17 mouse cellular contexts compared by ENCODE assay signal in the genomic region with DNA sequence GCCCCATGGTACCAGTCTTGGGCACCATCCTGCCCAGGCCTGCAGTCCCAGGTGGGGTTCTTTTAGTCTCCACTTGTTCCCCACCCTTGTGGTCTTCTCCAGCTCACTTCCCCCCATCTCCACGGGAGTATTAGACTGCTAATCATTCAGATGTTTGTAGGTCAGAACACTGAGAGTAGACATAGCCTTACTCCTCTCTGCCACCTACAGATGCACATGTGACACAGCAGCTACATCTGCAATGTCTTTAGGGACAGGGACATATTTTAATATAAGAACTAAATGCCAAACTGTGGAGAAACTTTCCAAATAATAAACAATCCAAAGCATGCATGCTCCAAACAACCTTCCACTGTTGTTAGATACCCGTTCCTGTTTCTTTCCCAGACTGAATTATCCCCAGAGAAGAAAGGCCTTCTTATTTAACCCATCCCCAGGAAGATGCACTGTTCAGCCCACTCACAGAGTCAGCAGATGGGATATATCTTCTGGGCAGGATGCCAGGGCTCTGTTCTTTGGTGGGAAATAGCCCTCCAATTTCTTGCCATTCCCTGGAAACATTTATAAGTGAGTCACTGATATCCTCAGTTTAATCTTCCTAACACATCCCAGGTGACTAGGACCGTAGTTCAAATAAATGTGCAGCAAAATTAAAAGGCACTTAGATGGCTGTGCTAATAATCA.
DNase-seq lines count a peak whose midpoint lies in the region; ATAC-seq and TF ChIP-seq lines count a peak whose summit lies in the region.
"Had no signal": no experiment of that assay in that cellular context is flagged by ENCODE, and none has a peak within 500 bp of the region (broad histone marks: within the 10 kb centered on the region; RNA-seq: fewer than 3 reads in every experiment).

No protein-coding gene starts in this region.

- H3K4me3 ChIP-seq in hindbrain, postnatal 0 days (ENCODE audit: low read length), result no peak overlapping the region
- H3K4me3 ChIP-seq in hindbrain, embryonic 13.5 days, result no peak overlapping the region
- H3K4me3 ChIP-seq in neural tube, embryonic 13.5 days, result no peak overlapping the region
- H3K4me3 ChIP-seq: erythroblast, embryonic 14.5 days; heart, embryonic 12.5 days; liver, embryonic 15.5 days; megakaryocyte, embryonic 14.5 days had no signal

- DNase-seq in hindbrain, postnatal 0 days (ENCODE audit: low spot score), result peak; percentile 54
- DNase-seq in neural tube, embryonic 10.5 days (ENCODE audit: extremely low spot score, low spot score), result no peak
- DNase-seq in layer of hippocampus, adult 8-10 months (ENCODE audit: low spot score in 2 of 2), result peak; percentile 12 to 37
- DNase-seq in telencephalon, adult 2 months (ENCODE audit: low read depth, low spot score), result peak; percentile 27
- DNase-seq in frontal cortex, postnatal 10 days (ENCODE audit: low spot score in 2 of 2), result no peak
- DNase-seq in heart, adult 8-10 months (ENCODE audit: low spot score), result no peak
- DNase-seq: cerebellum, postnatal 36 days; kidney, postnatal 4 days; spleen, adult 18-20 months; thymus, adult 2 months had no signal

- no peaks in the 10 kb centered on the region for H3K36me3 ChIP-seq in hindbrain, postnatal 0 days (ENCODE audit: insufficient read depth, low read length)
- H3K36me3 ChIP-seq in hindbrain, embryonic 13.5 days, result no peaks in the 10 kb centered on the region
- H3K36me3 ChIP-seq in neural tube, embryonic 13.5 days, result no peaks in the 10 kb centered on the region
- H3K36me3 ChIP-seq: heart, embryonic 12.5 days; liver, embryonic 15.5 days had no signal

- no peak overlapping the region for H3K27ac ChIP-seq in hindbrain, postnatal 0 days
- H3K27ac ChIP-seq in hindbrain, embryonic 13.5 days, result no peak overlapping the region
- no peak overlapping the region for H3K27ac ChIP-seq in neural tube, embryonic 13.5 days (replicated peaks)
- H3K27ac ChIP-seq: liver, embryonic 15.5 days had no signal

- no peaks in the 10 kb centered on the region for H3K27me3 ChIP-seq in hindbrain, postnatal 0 days (ENCODE audit: insufficient read depth, low read length)
- no peaks in the 10 kb centered on the region for H3K27me3 ChIP-seq in hindbrain, embryonic 13.5 days
- H3K27me3 ChIP-seq in neural tube, embryonic 13.5 days, result no peaks in the 10 kb centered on the region
- H3K27me3 ChIP-seq: heart, embryonic 12.5 days; liver, embryonic 15.5 days had no signal

- H3K4me2 ChIP-seq in hindbrain, postnatal 0 days (ENCODE audit: low read depth, low read length), result no peak overlapping the region
- no peak overlapping the region for H3K4me2 ChIP-seq in hindbrain, embryonic 13.5 days
- H3K4me2 ChIP-seq in neural tube, embryonic 13.5 days, result no peak overlapping the region
- H3K4me2 ChIP-seq: heart, embryonic 12.5 days; liver, embryonic 15.5 days had no signal

- ATAC-seq in hindbrain, postnatal 0 days, result 0 out of 2 replicates have a peak, but pooled peaks have one; percentile 67
- ATAC-seq in hindbrain, embryonic 13.5 days (ENCODE audit: low FRiP score), result no peak
- ATAC-seq in neural tube, embryonic 13.5 days (ENCODE audit: low read depth), result peak; percentile 25; the same call in 1 of the 2 replicates
- ATAC-seq: hindbrain, embryonic 16.5 days had no signal

- H3K9ac ChIP-seq in hindbrain, postnatal 0 days (replicated peaks; ENCODE audit: low read length), result no peak overlapping the region
- H3K9ac ChIP-seq in hindbrain, embryonic 13.5 days, result no peak overlapping the region
- H3K9ac ChIP-seq in neural tube, embryonic 13.5 days, result no peak overlapping the region
- H3K9ac ChIP-seq: heart, embryonic 12.5 days; liver, embryonic 15.5 days had no signal

- TF ChIP-seq CTCF in hindbrain, postnatal 0 days (IDR thresholded peaks at IDR 0.05; ENCODE audit: low read depth), result peak; percentile 51

- WGBS in hindbrain, postnatal 0 days, result 32% methylated on average over 3 of the region's 3 CpGs
- WGBS in hindbrain, embryonic 13.5 days, result 57% methylated on average over 3 of the region's 3 CpGs
- 48% methylated on average over 3 of the region's 3 CpGs for WGBS in neural tube, embryonic 13.5 days

- no peaks in the 10 kb centered on the region for H3K4me1 ChIP-seq in hindbrain, postnatal 0 days (ENCODE audit: insufficient read depth, low read length)
- peaks cover 3% of the 10 kb centered on the region; the same call in 1 of the 2 replicates for H3K4me1 ChIP-seq in hindbrain, embryonic 13.5 days (replicated peaks)
- H3K4me1 ChIP-seq in neural tube, embryonic 13.5 days (replicated peaks), result peaks cover 11% of the 10 kb centered on the region; the same call in 1 of the 2 replicates
- H3K4me1 ChIP-seq: liver, embryonic 15.5 days; megakaryocyte, embryonic 14.5 days had no signal

- H3K9me3 ChIP-seq in hindbrain, postnatal 0 days (ENCODE audit: low read length), result no peaks in the 10 kb centered on the region
- H3K9me3 ChIP-seq in hindbrain, embryonic 13.5 days, result no peaks in the 10 kb centered on the region
- H3K9me3 ChIP-seq in neural tube, embryonic 13.5 days, result no peaks in the 10 kb centered on the region
- H3K9me3 ChIP-seq: heart, embryonic 12.5 days; liver, embryonic 15.5 days; megakaryocyte, embryonic 14.5 days had no signal

Comparison
In these comparisons a context has a peak if more than half of its experiments do, and no peak if none do; other contexts are left out.
1. DNase-seq: peak in hindbrain, postnatal 0 days (single experiment), layer of hippocampus, adult 8-10 months (2 of 2) and telencephalon, adult 2 months (single experiment); none in neural tube, embryonic 10.5 days (single experiment), frontal cortex, postnatal 10 days (0 of 2) and heart, adult 8-10 months (single experiment).